Mouse (Mus musculus) CH12.LX (cell line): Measurements from ENCODE around the gene Zfp764.

Experiments
- CHD2 ChIP-seq: IDR thresholded peaks from 2 replicates; pipeline ENCODE4 v1.6.1; 2011; ENCODE audit warnings: low read length, improper control_type of control experiment
- CTCF ChIP-seq, 2 experiments: IDR thresholded peaks in 1 of 2; conservative IDR thresholded peaks in 1 of 2; 2 replicates each; pipeline ENCODE4 v1.5.1; 2011 to 2012; ENCODE audit warnings: low read depth in 2 of 2, low read length in 2 of 2, improper control_type of control experiment in 1 of 2, inconsistent platforms in 1 of 2, mild to moderate bottlenecking in 1 of 2, moderate library complexity in 1 of 2
- EP300 ChIP-seq: IDR thresholded peaks from 2 replicates; pipeline ENCODE4 v1.6.1; 2011; ENCODE audit warnings: low read length, improper control_type of control experiment
- NRF1 ChIP-seq: IDR thresholded peaks from 2 replicates; pipeline ENCODE4 v1.6.1; 2014; ENCODE audit warnings: low read depth, mild to moderate bottlenecking, inconsistent platforms, low read length, improper control_type of control experiment, moderate library complexity
- POLR2A ChIP-seq: IDR thresholded peaks from 2 replicates; pipeline ENCODE4 v1.6.1; 2011; ENCODE audit warnings: low read depth, mild to moderate bottlenecking, improper control_type of control experiment, low read length
- SIN3A ChIP-seq: IDR thresholded peaks from 2 replicates; pipeline ENCODE4 v1.6.1; 2012; ENCODE audit warnings: low read length, improper control_type of control experiment, inconsistent platforms

DNA sequence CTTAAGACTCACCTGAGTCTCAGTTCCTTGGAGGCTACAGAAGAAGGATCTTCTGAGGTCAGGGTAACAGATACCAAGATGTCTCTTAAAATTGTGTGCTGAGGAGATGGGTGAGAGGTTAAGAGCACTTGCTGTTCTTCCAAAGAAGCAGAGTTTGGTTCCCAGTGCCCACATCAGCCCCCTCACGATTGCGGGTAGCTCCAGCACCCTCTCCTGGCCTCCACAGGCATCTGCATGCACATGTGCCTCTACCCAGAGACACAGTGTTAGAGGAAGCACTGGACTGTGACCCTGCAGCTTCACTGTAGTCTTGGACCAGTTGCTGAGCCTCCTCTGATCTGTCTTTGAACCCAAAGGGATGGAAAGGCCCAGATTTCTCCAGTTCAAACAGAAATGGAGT, 3.6 kb downstream of the Zfp764 start:
- TF ChIP-seq SIN3A = no peak
- TF ChIP-seq EP300 = no peak
- peak in 1 of 2 experiments; percentile 34; a peak in 2 of 4 replicates for TF ChIP-seq CTCF (conservative IDR thresholded peaks at IDR 0.05 in 1 of 2, IDR thresholded peaks at IDR 0.05 in 1 of 2; ENCODE audit: low read depth in 2 of 2, low read length in 2 of 2)
- TF ChIP-seq POLR2A = no peak
- TF ChIP-seq CHD2 = no peak
- TF ChIP-seq NRF1 = no peak
